Mouse (Mus musculus) stomach, embryonic 14.5 days (tissue): ENCODE measurements at regions not wholly inside any gene's neighbourhood (a gene's known extent, or its start where the extent isn't known, plus 50 kb on each side); places are given as distances from the start of the nearest gene placed in this dataset.

Experiments
- ATAC-seq: fragments of 200-750 bp; cut with Nextera tagmentation; 2 replicates; pipeline ENCODE4 v1.8.0; 2017; ENCODE audit warnings: low read depth, moderate TSS enrichment; ENCODE audit not compliant: insufficient number of reproducible peaks, insufficient read depth, low FRiP score
- H3K27ac ChIP-seq: fragments of 300-500 bp; sonication (generic); 2 replicates; pipeline ENCODE4 v1.5.1; 2014; ENCODE audit warnings: mild to moderate bottlenecking, low read length, moderate library complexity, mixed read lengths
- H3K27me3 ChIP-seq: fragments of 300-500 bp; sonication (generic); 2 replicates; pipeline ENCODE4 v1.6.1; 2014; ENCODE audit warnings: low read length, control low read depth, mixed read lengths; ENCODE audit not compliant: control insufficient read depth, insufficient read depth
- H3K36me3 ChIP-seq: fragments of 300-500 bp; sonication (generic); 2 replicates; pipeline ENCODE4 v1.6.1; 2014; ENCODE audit warnings: mild to moderate bottlenecking, control low read depth, low read length, moderate library complexity, mixed read lengths; ENCODE audit not compliant: control insufficient read depth, insufficient read depth
- H3K4me1 ChIP-seq: fragments of 300-500 bp; sonication (generic); 2 replicates; pipeline ENCODE4 v1.6.1; 2014; ENCODE audit warnings: low read length, control low read depth, mixed read lengths; ENCODE audit not compliant: control insufficient read depth, insufficient read depth
- H3K4me2 ChIP-seq: fragments of 300-500 bp; sonication (generic); replicated peaks from 2 replicates; pipeline ENCODE4 v1.6.1; 2014; ENCODE audit warnings: low read depth, low read length, control low read depth
- H3K4me3 ChIP-seq: fragments of 300-500 bp; sonication (generic); 2 replicates; pipeline ENCODE4 v1.5.1; 2014; ENCODE audit warnings: low read depth, low read length, control low read depth
- H3K9ac ChIP-seq: fragments of 300-500 bp; sonication (generic); replicated peaks from 2 replicates; pipeline ENCODE4 v1.6.1; 2014; ENCODE audit warnings: low read depth, mild to moderate bottlenecking, control low read depth, low read length, moderate library complexity, mixed read lengths
- H3K9me3 ChIP-seq: fragments of 300-500 bp; sonication (generic); 2 replicates; pipeline ENCODE4 v1.6.1; 2016; ENCODE audit warnings: low read depth, low read length, control low read depth; ENCODE audit not compliant: control insufficient read depth
- WGBS: fragments of 180-500 bp; shearing (Covaris S2); extraction: QIAGEN DNeasy Blood & Tissue Kit; methylation state at CpG from one replicate; pipeline ENCODE4 v1.1.7; 2014; 5-methylcytosine and 5-hydroxymethylcytosine counted together

GRCm38 (mm10) chr4:90734856-90735255, 516.2 kb downstream of the Zfp352 start:
- H3K4me2 ChIP-seq: no peak overlapping the region
- 65% methylated on average over 1 of the region's 1 CpGs for WGBS
- no peaks in the 10 kb centered on the region for H3K4me1 ChIP-seq
- no peaks in the 10 kb centered on the region for H3K9me3 ChIP-seq
- no peak overlapping the region for H3K9ac ChIP-seq
- H3K27ac ChIP-seq: no peak overlapping the region
- no peak for ATAC-seq
- no peak overlapping the region for H3K4me3 ChIP-seq
- H3K36me3 ChIP-seq: no peaks in the 10 kb centered on the region
- H3K27me3 ChIP-seq: no peaks in the 10 kb centered on the region

GRCm38 (mm10) chr4:90744106-90744505, 525.5 kb downstream of the Zfp352 start:
- 84% methylated on average over 1 of the region's 1 CpGs for WGBS
- H3K9ac ChIP-seq: no peak overlapping the region
- H3K27me3 ChIP-seq: no peaks in the 10 kb centered on the region
- no peak for ATAC-seq
- H3K9me3 ChIP-seq: no peaks in the 10 kb centered on the region
- no peak overlapping the region for H3K4me2 ChIP-seq
- no peaks in the 10 kb centered on the region for H3K4me1 ChIP-seq
- H3K4me3 ChIP-seq: no peak overlapping the region
- no peaks in the 10 kb centered on the region for H3K36me3 ChIP-seq
- H3K27ac ChIP-seq: no peak overlapping the region
